Mouse (Mus musculus): ENCODE measurements around the gene Creg2.

GRCm38 (mm10) chr1:39648584-39648983 is 2.7 kb downstream of the Creg2 start:
- no peak for TF ChIP-seq POLR2A (IDR thresholded peaks at IDR 0.05; ENCODE audit: insufficient read depth, low read length)
- no peak for TF ChIP-seq CTCF (IDR thresholded peaks at IDR 0.05; ENCODE audit: low read depth, low read length)
- no peak for TF ChIP-seq EP300 (IDR thresholded peaks at IDR 0.05; ENCODE audit: insufficient read depth, low read depth, low read length)
